Mouse (Mus musculus): ENCODE measurements around the gene Dmwd.

DNA sequence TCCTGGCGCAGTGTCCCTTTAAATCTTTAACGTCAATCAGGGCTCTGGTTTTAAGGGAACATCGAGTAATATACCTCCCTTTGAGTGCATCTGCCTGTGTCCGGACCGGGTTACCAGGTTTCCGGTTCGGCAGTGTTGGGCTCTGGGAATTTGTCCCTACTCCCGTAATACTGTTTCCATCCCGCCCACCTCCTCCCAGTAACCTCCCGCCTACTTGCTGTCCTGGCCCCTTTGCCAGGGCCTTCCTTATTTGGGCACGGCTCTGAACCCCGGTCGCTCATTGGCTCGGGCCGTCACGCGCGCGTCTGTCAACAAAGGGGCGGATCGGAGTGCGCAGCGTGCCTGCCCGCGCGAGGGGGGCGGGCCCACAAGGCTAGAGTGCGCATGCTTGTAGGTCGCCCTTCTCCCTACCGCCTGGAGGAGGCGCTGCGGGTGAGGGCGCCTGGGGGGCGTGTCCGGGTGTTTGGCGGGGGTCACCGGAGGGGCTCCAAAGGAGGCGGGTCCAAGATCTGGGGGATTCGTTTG lies 55.4 kb downstream of the Dmwd start:
- 0 out of 2 replicates have a peak, but pooled peaks have one; percentile 15 for TF ChIP-seq POLR2A (IDR thresholded peaks at IDR 0.05; ENCODE audit: extremely low read depth, insufficient read depth, low read length)
- TF ChIP-seq CTCF (IDR thresholded peaks at IDR 0.05; ENCODE audit: extremely low read depth, insufficient read depth, low read length), result peak; percentile 46

All from cortical plate, adult 2 months (tissue).